ENCODE assay signal across 8 mouse cellular contexts in the genomic region with DNA sequence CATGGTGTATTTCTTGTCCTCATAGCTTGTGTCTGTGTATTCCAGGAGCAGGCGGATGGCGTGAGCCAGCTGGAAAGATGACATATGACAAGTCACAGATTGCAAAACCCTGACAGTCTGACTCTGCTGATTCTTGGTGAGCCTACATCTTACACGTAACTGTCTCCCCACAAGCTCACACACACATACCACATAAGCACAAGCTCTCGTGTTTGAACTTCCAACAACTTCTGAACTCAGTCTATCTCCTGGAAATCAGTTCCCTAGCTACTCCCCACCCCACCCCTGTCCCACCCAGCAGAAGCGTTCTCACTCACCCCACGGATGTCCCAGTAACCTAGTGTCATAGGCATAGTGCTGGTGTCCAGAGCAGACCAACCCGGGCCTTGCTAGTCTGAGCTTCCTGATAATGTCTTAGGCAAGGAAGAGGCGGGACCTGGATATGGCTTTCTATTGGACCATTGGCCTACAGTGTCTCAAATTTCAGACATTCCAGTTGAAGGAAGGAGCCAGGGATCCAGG. TPM values are rescaled to one million over a fixed set of nuclear protein-coding genes. Genes with fewer than 3 reads are reported as not detected.
DNase-seq lines count a peak whose midpoint lies in the region; ATAC-seq and TF ChIP-seq lines count a peak whose summit lies in the region.

A gene (minus strand): TSS at position 413 of the 522 bp plus-strand sequence.

- H3K4me3 ChIP-seq in liver, embryonic 14.5 days (ENCODE audit: insufficient read depth in 1 of 2, low read depth in 2 of 2, low read length in 2 of 2): no peak within 1 kb of the TSS

- H3K27me3 ChIP-seq in liver, embryonic 14.5 days (ENCODE audit: control insufficient read depth, insufficient read depth, low read length): no peaks in the 10 kb centered on the region

- no peaks in the 10 kb centered on the region for H3K36me3 ChIP-seq in liver, embryonic 14.5 days (replicated peaks; ENCODE audit: control insufficient read depth, insufficient read depth, low read depth)

- no peak for TF ChIP-seq EP300 in liver, embryonic 14.5 days (IDR thresholded peaks at IDR 0.05; ENCODE audit: low read depth)

- H3K9me3 ChIP-seq in liver, embryonic 14.5 days (ENCODE audit: control insufficient read depth, low read length): no peaks in the 10 kb centered on the region

- H3K27ac ChIP-seq in liver, embryonic 14.5 days: no peak within 1 kb of the TSS

- WGBS in liver, embryonic 14.5 days (ENCODE audit: insufficient replicate concordance): 40% methylated on average over 8 of the region's 8 CpGs

- peak; percentile 45; the same call in 1 of the 2 replicates for ATAC-seq in liver, embryonic 14.5 days (ENCODE audit: insufficient read depth)
- ATAC-seq in inflammation-experienced regulatory T-cells, adult 6 months: no peak
- ATAC-seq in frontal cortex, adult (ENCODE audit: low TSS enrichment): no peak

- no peak for TF ChIP-seq CTCF in liver, embryonic 14.5 days (IDR thresholded peaks at IDR 0.05; ENCODE audit: low read depth)

- no peak within 1 kb of the TSS for H3K9ac ChIP-seq in liver, embryonic 14.5 days (replicated peaks)

- peaks cover 0 to 3% of the 10 kb centered on the region in 2 experiments; a peak in 1 of 4 replicates for H3K4me1 ChIP-seq in liver, embryonic 14.5 days (replicated peaks; ENCODE audit: control insufficient read depth in 2 of 2, insufficient read depth in 2 of 2, low read length in 1 of 2)

- no peak for DNase-seq in thymus, postnatal 0 days (ENCODE audit: low spot score)
- DNase-seq in thymus, postnatal 4 days: no peak
- peak; percentile 71 for DNase-seq in fibroblast of lung, adult 2 months (ENCODE audit: low read depth)
- DNase-seq in hindlimb bud, embryonic 11.5 days (ENCODE audit: extremely low spot score, low read depth, low spot score): peak; percentile 31
- DNase-seq in liver, embryonic 14.5 days (ENCODE audit: low read depth in 3 of 3, low spot score in 3 of 3): no peak
- peak; percentile 72 for DNase-seq in testis, postnatal 10 days (ENCODE audit: low spot score)

- no peak within 1 kb of the TSS for H3K4me2 ChIP-seq in liver, embryonic 14.5 days (ENCODE audit: low read depth)

RNA-seq across cellular contexts. Expression of the gene that starts here (rescaled TPM):
- 25.3 and 26.8 TPM in 2 replicates for polyA plus RNA-seq in thymus, postnatal 0 days (2015; fragmentation: Nextera tagmentation; extraction: Ambion mirVana)
- polyA plus RNA-seq in liver, embryonic 14.5 days (2012; rRNA removed): 3.4 and 3.9 TPM in 2 replicates
- 4.4 and 4.8 TPM in 2 replicates for polyA plus RNA-seq in liver, embryonic 14.5 days (2014; fragmentation: Nextera tagmentation; extraction: Ambion mirVana)
- polyA plus RNA-seq in inflammation-experienced regulatory T-cells, adult 6 months (2017; shearing (Covaris generic)): not detected

Comparison
In these comparisons a context has a peak if more than half of its experiments do, and no peak if none do; other contexts are left out.
1. RNA of the gene that starts here (polyA plus RNA-seq): 25.3 to 26.8 TPM in thymus, postnatal 0 days and 3.4 to 4.8 TPM in liver, embryonic 14.5 days; not detected in inflammation-experienced regulatory T-cells, adult 6 months; every median in the first group is over 4 times any median in the second.
2. DNase-seq: peak in fibroblast of lung, adult 2 months (single experiment), hindlimb bud, embryonic 11.5 days (single experiment) and testis, postnatal 10 days (single experiment); none in thymus, postnatal 0 days (single experiment), thymus, postnatal 4 days (single experiment) and liver, embryonic 14.5 days (0 of 3).